ENCODE assay signal across 16 mouse cellular contexts in the genomic region with DNA sequence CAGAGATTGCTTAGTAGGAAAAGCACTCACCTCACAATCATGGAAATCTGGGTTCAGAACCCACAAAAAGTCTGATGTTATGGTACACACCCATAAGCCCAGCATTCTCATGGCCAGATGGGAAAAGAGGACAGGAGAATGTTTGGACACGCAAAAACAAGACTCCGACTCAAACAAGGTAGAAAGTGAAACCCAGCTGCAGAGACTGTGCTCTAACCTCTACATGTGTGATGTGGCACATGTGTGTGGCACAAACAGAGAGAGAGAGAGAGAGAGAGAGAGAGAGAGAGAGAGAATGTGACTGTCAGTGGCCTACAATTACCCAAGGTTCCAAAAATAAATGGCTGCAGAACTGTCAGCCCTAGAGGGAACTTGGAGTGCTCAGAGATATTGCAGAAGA.
DNase-seq lines count a peak whose midpoint lies in the region; TF ChIP-seq lines count a peak whose summit lies in the region.
"Had no signal": no experiment of that assay in that cellular context is flagged by ENCODE, and none has a peak within 500 bp of the region (broad histone marks: within the 10 kb centered on the region; RNA-seq: fewer than 3 reads in every experiment).

No protein-coding gene starts in this region.

- in situ Hi-C loops in CH12.LX (cut with MboI; ENCODE audit: low pct_ligation_motif_present, low pct_unique_long_range_greater_than_20kb, low sequenced_read_pairs): no loop called here

- H3K9ac ChIP-seq in CH12.LX (ENCODE audit: insufficient read depth, low read depth): no peak overlapping the region

- dilution Hi-C loops in CH12.LX (cut with MboI; ENCODE audit: extremely low pct_ligation_motif_present, extremely low pct_unique_long_range_greater_than_20kb, low sequenced_read_pairs): no loop called here

- H3K9me3 ChIP-seq in CH12.LX (replicated peaks; ENCODE audit: low read length): no peaks in the 10 kb centered on the region
- H3K9me3 ChIP-seq: G1E had no signal

- no peak overlapping the region for H3K27ac ChIP-seq in CH12.LX (ENCODE audit: insufficient read depth, low read depth)

- H3K79me2 ChIP-seq in CH12.LX (replicated peaks; ENCODE audit: control insufficient read depth, extremely low read depth, insufficient read depth, poor library complexity, severe bottlenecking): no peaks in the 10 kb centered on the region

- no peak for TF ChIP-seq RAD21 in CH12.LX (IDR thresholded peaks at IDR 0.05; ENCODE audit: low read depth, low read length)

- H3K4me2 ChIP-seq in CH12.LX (ENCODE audit: insufficient read depth, low read depth, poor library complexity, severe bottlenecking): peak overlapping the region; percentile 89

- no peak overlapping the region for H3K4me3 ChIP-seq in CH12.LX (replicated peaks in 1 of 3; ENCODE audit: low read depth in 2 of 3, low read length in 2 of 3, poor library complexity in 1 of 3)

- no peaks in the 10 kb centered on the region for H3K36me3 ChIP-seq in CH12.LX (replicated peaks in 1 of 2; ENCODE audit: control insufficient read depth in 1 of 2, insufficient read depth in 1 of 2, low read length in 1 of 2)
- H3K36me3 ChIP-seq: G1E had no signal

- no peaks in the 10 kb centered on the region; a peak in 1 of 4 replicates for H3K4me1 ChIP-seq in CH12.LX (ENCODE audit: control insufficient read depth in 1 of 2, insufficient read depth in 2 of 2)

- no peak for TF ChIP-seq CTCF in CH12.LX (conservative IDR thresholded peaks at IDR 0.05 in 1 of 2, IDR thresholded peaks at IDR 0.05 in 1 of 2; ENCODE audit: low read depth in 2 of 2, low read length in 2 of 2)

- no peak for DNase-seq in CH12.LX (ENCODE audit: extremely low read depth)
- no peak for DNase-seq in left cerebral cortex, adult 11 months (ENCODE audit: low spot score)
- DNase-seq: adrenal gland, adult 2 months; adrenal gland, adult 8-10 months; adrenal gland, postnatal 10 days; adrenal gland, postnatal 14 days; adrenal gland, postnatal 25 days; adrenal gland, postnatal 36 days; B cell, adult 2 months; cerebellum, adult 11 months; cerebellum, adult 11-12 months; cerebellum, adult 18-20 months; cerebellum, adult 2 months; cerebellum, adult 8-10 months had no signal

- TF ChIP-seq EP300 in CH12.LX (IDR thresholded peaks at IDR 0.05; ENCODE audit: low read length): peak; percentile 80

- no peaks in the 10 kb centered on the region for H3K27me3 ChIP-seq in CH12.LX (replicated peaks)
- H3K27me3 ChIP-seq: Patski had no signal

- TF ChIP-seq POLR2A in CH12.LX (IDR thresholded peaks at IDR 0.05; ENCODE audit: low read depth, low read length): no peak

TF ChIP-seq in CH12.LX, 34 proteins besides CTCF, POLR2A, EP300 and RAD21:
- TF ChIP-seq TBP (conservative IDR thresholded peaks at IDR 0.05; ENCODE audit: low read depth, low read length) (no peak), TCF12 (IDR thresholded peaks at IDR 0.05; ENCODE audit: low read depth, low read length) (peak; percentile 72), BHLHE40 (IDR thresholded peaks at IDR 0.05; ENCODE audit: low read depth, low read length) (peak; percentile 66), UBTF (IDR thresholded peaks at IDR 0.05; ENCODE audit: low read depth, low read length) (no peak), MEF2A (IDR thresholded peaks at IDR 0.05; ENCODE audit: borderline replicate concordance, low read depth, low read length) (peak; percentile 40; the same call in 1 of the 2 replicates), MAX (IDR thresholded peaks at IDR 0.05; ENCODE audit: low read length) (no peak), RCOR1 (conservative IDR thresholded peaks at IDR 0.05; ENCODE audit: low read depth, low read length) (no peak; the same call in 1 of the 2 replicates), SMC3 (IDR thresholded peaks at IDR 0.05; ENCODE audit: low read depth, low read length) (no peak), MAFK (IDR thresholded peaks at IDR 0.05; ENCODE audit: insufficient replicate concordance, low read length) (no peak), JUN (IDR thresholded peaks at IDR 0.05; ENCODE audit: insufficient read depth, low read depth, low read length) (peak; percentile 24; the same call in 1 of the 2 replicates), ZC3H11A (IDR thresholded peaks at IDR 0.05; ENCODE audit: low read depth, low read length) (no peak), IRF4 (IDR thresholded peaks at IDR 0.05; ENCODE audit: low read depth, low read length) (peak; percentile 52), NELFE (IDR thresholded peaks at IDR 0.05; ENCODE audit: low read depth, low read length) (no peak), ZKSCAN1 (IDR thresholded peaks at IDR 0.05; ENCODE audit: borderline replicate concordance, low read depth, low read length) (no peak), CHD2 (IDR thresholded peaks at IDR 0.05; ENCODE audit: low read length) (no peak), ZMIZ1 (IDR thresholded peaks at IDR 0.05; ENCODE audit: low read depth, low read length) (no peak), ETS1 (conservative IDR thresholded peaks at IDR 0.05; ENCODE audit: low read depth, low read length) (0 out of 2 replicates have a peak, but pooled peaks have one; percentile 28), NRF1 (IDR thresholded peaks at IDR 0.05; ENCODE audit: low read depth, low read length) (no peak), MYC (IDR thresholded peaks at IDR 0.05; ENCODE audit: low read depth, low read length) (peak; percentile 49; the same call in 1 of the 2 replicates), ELF1 (IDR thresholded peaks at IDR 0.05; ENCODE audit: low read depth, low read length) (no peak), CHD1 (IDR thresholded peaks at IDR 0.05; ENCODE audit: low read depth, low read length) (no peak), MXI1 (IDR thresholded peaks at IDR 0.05; ENCODE audit: low read depth, low read length) (0 out of 2 replicates have a peak, but pooled peaks have one; percentile 43), JUND (conservative IDR thresholded peaks at IDR 0.05; ENCODE audit: low read depth, low read length) (peak; percentile 61; the same call in 1 of the 2 replicates), E2F4 (IDR thresholded peaks at IDR 0.05; ENCODE audit: insufficient replicate concordance, low read depth, low read length) (no peak), USF1 (IDR thresholded peaks at IDR 0.05; ENCODE audit: low read depth, low read length) (no peak), ZNF384 (IDR thresholded peaks at IDR 0.05; ENCODE audit: low read depth, low read length) (no peak), PAX5 (IDR thresholded peaks at IDR 0.05; ENCODE audit: low read length) (no peak)
TF ChIP-seq in CH12.LX: peak in this region for 9.
